Mouse (Mus musculus) embryonic fibroblast, embryonic 13.5 days (primary cell): ENCODE results near the gene Prpf6.

ENCODE experiments used
- CTCF ChIP-seq: IDR thresholded peaks from 2 replicates; pipeline ENCODE4 v1.5.1; 2011; ENCODE audit warnings: mild to moderate bottlenecking, control low read depth, low read length, moderate library complexity, borderline replicate concordance; ENCODE audit not compliant: insufficient read depth
- POLR2A ChIP-seq: IDR thresholded peaks from 2 replicates; pipeline ENCODE4 v1.6.1; 2011; ENCODE audit warnings: low read depth, mild to moderate bottlenecking, control low read depth, low read length, moderate library complexity

- no peak for TF ChIP-seq CTCF
- no peak for TF ChIP-seq POLR2A
These were observed 1.4 kb downstream of the Prpf6 start for GRCm38 (mm10) chr2:181593042-181593421.
